Mouse (Mus musculus): Measurements from ENCODE around the gene Emilin3.
"Not testable (repeated sequence)": the region's sequence is repeated elsewhere in the genome, so short reads cannot be mapped to it uniquely, and the experiment has no call there.

Emilin3 gene

GRCm38 (mm10) chr2:160912231-160912671, at the start of gene Emilin3:
Gene Emilin3 (minus strand): TSS chr2:160912328.
- in situ Hi-C loops (cut with MboI) = no loop called here

- in situ Hi-C loops (cut with MboI) = no loop called here
Observed at GRCm38 (mm10) chr2:160960956-160961646, 49.0 kb upstream of the Emilin3 start.

- in situ Hi-C loops (cut with MboI) = no loop called here
Observed at GRCm38 (mm10) chr2:160959901-160960300, 47.8 kb upstream of the Emilin3 start.

- in situ Hi-C loops (cut with MboI) = no loop called here
Observed at GRCm38 (mm10) chr2:160958737-160959136, 46.6 kb upstream of the Emilin3 start.

- in situ Hi-C loops (cut with MboI) = not testable (repeated sequence)
Observed at GRCm38 (mm10) chr2:160957801-160958200, 45.7 kb upstream of the Emilin3 start.

GRCm38 (mm10) chr2:160957307-160957706, 45.2 kb upstream of the Emilin3 start:
- in situ Hi-C loops (cut with MboI) = not testable (repeated sequence)

GRCm38 (mm10) chr2:160955331-160955730, 43.2 kb upstream of the Emilin3 start:
- in situ Hi-C loops (cut with MboI) = no loop called here

GRCm38 (mm10) chr2:160954541-160954940, 42.4 kb upstream of the Emilin3 start:
- in situ Hi-C loops (cut with MboI) = no loop called here

GRCm38 (mm10) chr2:160953131-160953873, 41.2 kb upstream of the Emilin3 start:
- in situ Hi-C loops (cut with MboI) = no loop called here

GRCm38 (mm10) chr2:160951595-160951994, 39.5 kb upstream of the Emilin3 start:
- in situ Hi-C loops (cut with MboI) = no loop called here

GRCm38 (mm10) chr2:160942443-160942842, 30.3 kb upstream of the Emilin3 start:
- in situ Hi-C loops (cut with MboI) = no loop called here

- in situ Hi-C loops (cut with MboI) = no loop called here
Observed at GRCm38 (mm10) chr2:160940930-160941709, 29.0 kb upstream of the Emilin3 start.

- in situ Hi-C loops (cut with MboI) = no loop called here
Observed at GRCm38 (mm10) chr2:160934451-160934850, 22.3 kb upstream of the Emilin3 start.

GRCm38 (mm10) chr2:160933890-160934289, 21.8 kb upstream of the Emilin3 start:
- in situ Hi-C loops (cut with MboI) = no loop called here

GRCm38 (mm10) chr2:160932981-160933380, 20.9 kb upstream of the Emilin3 start:
- in situ Hi-C loops (cut with MboI) = no loop called here

- in situ Hi-C loops (cut with MboI) = no loop called here
Observed at GRCm38 (mm10) chr2:160932325-160932724, 20.2 kb upstream of the Emilin3 start.

- in situ Hi-C loops (cut with MboI) = no loop called here
Observed at GRCm38 (mm10) chr2:160931378-160931777, 19.2 kb upstream of the Emilin3 start.

- in situ Hi-C loops (cut with MboI) = no loop called here
Observed at GRCm38 (mm10) chr2:160925203-160925602, 13.1 kb upstream of the Emilin3 start.

GRCm38 (mm10) chr2:160921285-160921684, 9.2 kb upstream of the Emilin3 start:
- in situ Hi-C loops (cut with MboI) = no loop called here

GRCm38 (mm10) chr2:160918930-160919215, 6.7 kb upstream of the Emilin3 start:
- in situ Hi-C loops (cut with MboI) = no loop called here

GRCm38 (mm10) chr2:160918154-160918929, 6.2 kb upstream of the Emilin3 start:
- in situ Hi-C loops (cut with MboI) = no loop called here

- in situ Hi-C loops (cut with MboI) = no loop called here
Observed at GRCm38 (mm10) chr2:160917313-160917712, 5.2 kb upstream of the Emilin3 start.

All from mature B cell (primary cell).